Mouse (Mus musculus): Measurements from ENCODE around the gene Plaur. TPM values are rescaled to one million over a fixed set of nuclear protein-coding genes. Genes with fewer than 3 reads are reported as not detected.

Plaur gene
- polyA plus RNA-seq, 1 experiment from 2014 or later = 2.1 TPM

GRCm38 (mm10) chr7:24467886-24468285 is 5.6 kb downstream of the Plaur start:
- Histone ChIP-seq H3K4me3 (ENCODE audit: low read depth, low read length) (no peak overlapping the region), H3K9me3 (ENCODE audit: control insufficient read depth, low read length) (peaks cover 3% of the 10 kb centered on the region; the same call in 1 of the 2 replicates), H3K27ac (replicated peaks; ENCODE audit: low read depth, low read length) (no peak overlapping the region), H3K9ac (ENCODE audit: low read length) (no peak overlapping the region), H3K27me3 (ENCODE audit: control insufficient read depth, insufficient read depth, low read length) (no peaks in the 10 kb centered on the region), H3K4me2 (ENCODE audit: low read depth, severe bottlenecking) (no peak overlapping the region), H3K4me1 (ENCODE audit: control insufficient read depth, insufficient read depth, low read length) (peaks cover under 1% of the 10 kb centered on the region; the same call in 1 of the 2 replicates), H3K36me3 (ENCODE audit: control insufficient read depth, insufficient read depth, low read length) (no peaks in the 10 kb centered on the region)
- no peak for ATAC-seq (ENCODE audit: insufficient number of reproducible peaks, low FRiP score, low TSS enrichment, low read depth)
- WGBS = 86% methylated on average over 5 of the region's 5 CpGs
- no peak for DNase-seq (ENCODE audit: low spot score)

GRCm38 (mm10) chr7:24469126-24469525 is 6.8 kb downstream of the Plaur start:
- no peaks in the 10 kb centered on the region for H3K36me3 ChIP-seq (ENCODE audit: control insufficient read depth, insufficient read depth, low read length)
- H3K4me3 ChIP-seq (ENCODE audit: low read depth, low read length) = no peak overlapping the region
- no peaks in the 10 kb centered on the region for H3K27me3 ChIP-seq (ENCODE audit: control insufficient read depth, insufficient read depth, low read length)
- no peak for DNase-seq (ENCODE audit: low spot score)
- no peak overlapping the region for H3K9ac ChIP-seq (ENCODE audit: low read length)
- ATAC-seq (ENCODE audit: insufficient number of reproducible peaks, low FRiP score, low TSS enrichment, low read depth) = no peak
- H3K27ac ChIP-seq (replicated peaks; ENCODE audit: low read depth, low read length) = no peak overlapping the region
- no peak overlapping the region for H3K4me2 ChIP-seq (ENCODE audit: low read depth, severe bottlenecking)
- no peaks in the 10 kb centered on the region for H3K4me1 ChIP-seq (ENCODE audit: control insufficient read depth, insufficient read depth, low read length)
- peaks cover 3% of the 10 kb centered on the region; the same call in 1 of the 2 replicates for H3K9me3 ChIP-seq (ENCODE audit: control insufficient read depth, low read length)
- WGBS = 85% methylated on average over 3 of the region's 3 CpGs

GRCm38 (mm10) chr7:24470356-24470755 is 8.1 kb downstream of the Plaur start:
- Histone ChIP-seq H3K36me3 (ENCODE audit: control insufficient read depth, insufficient read depth, low read length) (no peaks in the 10 kb centered on the region), H3K27me3 (ENCODE audit: control insufficient read depth, insufficient read depth, low read length) (no peaks in the 10 kb centered on the region), H3K4me3 (ENCODE audit: low read depth, low read length) (no peak overlapping the region), H3K27ac (replicated peaks; ENCODE audit: low read depth, low read length) (no peak overlapping the region), H3K4me1 (ENCODE audit: control insufficient read depth, insufficient read depth, low read length) (no peaks in the 10 kb centered on the region), H3K4me2 (ENCODE audit: low read depth, severe bottlenecking) (no peak overlapping the region), H3K9me3 (ENCODE audit: control insufficient read depth, low read length) (peaks cover 3% of the 10 kb centered on the region; the same call in 1 of the 2 replicates), H3K9ac (ENCODE audit: low read length) (no peak overlapping the region)
- ATAC-seq (ENCODE audit: insufficient number of reproducible peaks, low FRiP score, low TSS enrichment, low read depth) (no peak), DNase-seq (ENCODE audit: low spot score) (no peak)
- 94% methylated on average over 7 of the region's 7 CpGs for WGBS

GRCm38 (mm10) chr7:24472442-24472841 is 10.2 kb downstream of the Plaur start:
- Histone ChIP-seq H3K36me3 (ENCODE audit: control insufficient read depth, insufficient read depth, low read length) (no peaks in the 10 kb centered on the region), H3K9ac (ENCODE audit: low read length) (no peak overlapping the region), H3K4me3 (ENCODE audit: low read depth, low read length) (no peak overlapping the region), H3K27ac (replicated peaks; ENCODE audit: low read depth, low read length) (no peak overlapping the region), H3K4me2 (ENCODE audit: low read depth, severe bottlenecking) (no peak overlapping the region), H3K9me3 (ENCODE audit: control insufficient read depth, low read length) (peaks cover 3% of the 10 kb centered on the region; the same call in 1 of the 2 replicates), H3K27me3 (ENCODE audit: control insufficient read depth, insufficient read depth, low read length) (no peaks in the 10 kb centered on the region), H3K4me1 (ENCODE audit: control insufficient read depth, insufficient read depth, low read length) (no peaks in the 10 kb centered on the region)
- 79% methylated on average over 6 of the region's 6 CpGs for WGBS
- DNase-seq (ENCODE audit: low spot score) (no peak), ATAC-seq (ENCODE audit: insufficient number of reproducible peaks, low FRiP score, low TSS enrichment, low read depth) (no peak)

- H3K27ac ChIP-seq (replicated peaks; ENCODE audit: low read depth, low read length) = no peak overlapping the region
- H3K9me3 ChIP-seq (ENCODE audit: control insufficient read depth, low read length) = peaks cover 3% of the 10 kb centered on the region
- H3K4me3 ChIP-seq (ENCODE audit: low read depth, low read length) = no peak overlapping the region
- no peaks in the 10 kb centered on the region for H3K27me3 ChIP-seq (ENCODE audit: control insufficient read depth, insufficient read depth, low read length)
- 79% methylated on average over 7 of the region's 7 CpGs for WGBS
- ATAC-seq (ENCODE audit: insufficient number of reproducible peaks, low FRiP score, low TSS enrichment, low read depth) (no peak), DNase-seq (ENCODE audit: low spot score) (peak; percentile 63)
- no peak overlapping the region for H3K9ac ChIP-seq (ENCODE audit: low read length)
- H3K4me1 ChIP-seq (ENCODE audit: control insufficient read depth, insufficient read depth, low read length) = no peaks in the 10 kb centered on the region
- H3K4me2 ChIP-seq (ENCODE audit: low read depth, severe bottlenecking) = no peak overlapping the region
- no peaks in the 10 kb centered on the region for H3K36me3 ChIP-seq (ENCODE audit: control insufficient read depth, insufficient read depth, low read length)
Observed at GRCm38 (mm10) chr7:24472937-24473336, 10.7 kb downstream of the Plaur start.

- H3K9ac ChIP-seq (ENCODE audit: low read length) = no peak overlapping the region
- no peaks in the 10 kb centered on the region for H3K4me1 ChIP-seq (ENCODE audit: control insufficient read depth, insufficient read depth, low read length)
- H3K27ac ChIP-seq (replicated peaks; ENCODE audit: low read depth, low read length) = no peak overlapping the region
- H3K4me3 ChIP-seq (ENCODE audit: low read depth, low read length) = no peak overlapping the region
- peak; percentile 80 for DNase-seq (ENCODE audit: low spot score)
- ATAC-seq (ENCODE audit: insufficient number of reproducible peaks, low FRiP score, low TSS enrichment, low read depth) = no peak
- WGBS = 53% methylated on average over 10 of the region's 10 CpGs
- no peaks in the 10 kb centered on the region for H3K36me3 ChIP-seq (ENCODE audit: control insufficient read depth, insufficient read depth, low read length)
- no peaks in the 10 kb centered on the region for H3K27me3 ChIP-seq (ENCODE audit: control insufficient read depth, insufficient read depth, low read length)
- peaks cover 3% of the 10 kb centered on the region for H3K9me3 ChIP-seq (ENCODE audit: control insufficient read depth, low read length)
- no peak overlapping the region for H3K4me2 ChIP-seq (ENCODE audit: low read depth, severe bottlenecking)
Observed at GRCm38 (mm10) chr7:24473913-24474529, 11.7 kb downstream of the Plaur start.

GRCm38 (mm10) chr7:24474811-24475506 is 12.7 kb downstream of the Plaur start:
- Histone ChIP-seq H3K36me3 (ENCODE audit: control insufficient read depth, insufficient read depth, low read length) (no peaks in the 10 kb centered on the region), H3K4me2 (ENCODE audit: low read depth, severe bottlenecking) (0 out of 2 replicates have a peak overlapping the region, but pooled peaks have one; percentile 0), H3K4me1 (ENCODE audit: control insufficient read depth, insufficient read depth, low read length) (no peaks in the 10 kb centered on the region), H3K9ac (ENCODE audit: low read length) (peak overlapping the region; percentile 24; the same call in 1 of the 2 replicates), H3K9me3 (ENCODE audit: control insufficient read depth, low read length) (peaks cover 3% of the 10 kb centered on the region; the same call in 1 of the 2 replicates), H3K4me3 (ENCODE audit: low read depth, low read length) (no peak overlapping the region), H3K27me3 (ENCODE audit: control insufficient read depth, insufficient read depth, low read length) (no peaks in the 10 kb centered on the region), H3K27ac (replicated peaks; ENCODE audit: low read depth, low read length) (no peak overlapping the region)
- DNase-seq (ENCODE audit: low spot score) = no peak
- WGBS = 41% methylated on average over 21 of the region's 21 CpGs
- ATAC-seq (ENCODE audit: insufficient number of reproducible peaks, low FRiP score, low TSS enrichment, low read depth) = no peak

- H3K4me2 ChIP-seq (ENCODE audit: low read depth, severe bottlenecking) = no peak overlapping the region
- H3K27ac ChIP-seq (replicated peaks; ENCODE audit: low read depth, low read length) = no peak overlapping the region
- H3K4me1 ChIP-seq (ENCODE audit: control insufficient read depth, insufficient read depth, low read length) = no peaks in the 10 kb centered on the region
- no peak for ATAC-seq (ENCODE audit: insufficient number of reproducible peaks, low FRiP score, low TSS enrichment, low read depth)
- H3K36me3 ChIP-seq (ENCODE audit: control insufficient read depth, insufficient read depth, low read length) = no peaks in the 10 kb centered on the region
- WGBS = 78% methylated on average over 8 of the region's 8 CpGs
- no peaks in the 10 kb centered on the region; the same call in 1 of the 2 replicates for H3K9me3 ChIP-seq (ENCODE audit: control insufficient read depth, low read length)
- H3K4me3 ChIP-seq (ENCODE audit: low read depth, low read length) = no peak overlapping the region
- no peaks in the 10 kb centered on the region for H3K27me3 ChIP-seq (ENCODE audit: control insufficient read depth, insufficient read depth, low read length)
- DNase-seq (ENCODE audit: low spot score) = no peak
- H3K9ac ChIP-seq (ENCODE audit: low read length) = no peak overlapping the region
Observed at GRCm38 (mm10) chr7:24476338-24476737, 14.1 kb downstream of the Plaur start.
